Mouse (Mus musculus) cerebral cortex, adult 2 months (tissue): ENCODE data around the gene Ajap1.

ENCODE experiments used
- WGBS: fragments of 180-500 bp; shearing (Covaris S2); methylation state at CpG from one replicate; pipeline ENCODE4 v1.1.7; 2018; 5-methylcytosine and 5-hydroxymethylcytosine counted together

Ajap1 gene

DNA sequence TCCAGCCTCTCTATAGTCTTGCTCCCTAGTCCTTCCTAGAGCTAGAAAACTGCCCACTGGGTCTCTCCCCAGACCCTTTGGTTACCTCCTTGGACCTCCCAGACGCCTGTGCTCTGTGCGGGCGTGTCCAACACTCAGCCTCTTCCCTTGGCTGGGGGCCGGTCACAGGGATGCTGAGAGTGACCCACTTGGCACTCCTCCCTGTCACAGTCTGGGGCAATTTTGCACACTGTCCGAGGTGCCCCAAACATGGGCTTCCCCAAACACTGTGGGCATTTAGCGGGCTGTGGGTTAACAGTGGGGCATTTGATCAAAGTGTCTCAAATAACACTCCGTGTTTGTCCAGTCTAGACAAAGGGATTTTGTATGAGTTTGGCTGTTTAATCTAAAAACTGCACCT is 29.1 kb downstream of the Ajap1 start:
- 66% methylated on average over 7 of the region's 7 CpGs for WGBS

DNA sequence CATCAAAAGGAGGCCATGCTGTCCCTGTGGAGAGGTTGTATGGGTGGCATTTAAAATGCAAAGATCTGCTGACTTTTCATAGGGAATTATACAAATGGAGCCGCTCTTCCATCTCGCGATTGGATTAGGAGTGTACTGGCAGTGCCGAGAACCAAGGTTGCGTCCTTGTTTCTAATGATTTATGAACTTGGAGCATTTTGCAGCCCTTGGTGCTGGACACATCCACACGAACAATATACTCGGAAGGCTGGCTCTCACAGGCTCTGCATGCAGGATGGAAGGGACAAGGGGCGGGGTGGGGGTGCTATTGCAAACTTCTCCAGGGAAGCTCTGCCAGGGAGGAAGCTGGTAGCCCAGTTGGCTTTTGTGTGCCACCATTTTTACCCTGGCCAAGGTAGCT is 31.1 kb downstream of the Ajap1 start:
- 89% methylated on average over 8 of the region's 8 CpGs for WGBS

DNA sequence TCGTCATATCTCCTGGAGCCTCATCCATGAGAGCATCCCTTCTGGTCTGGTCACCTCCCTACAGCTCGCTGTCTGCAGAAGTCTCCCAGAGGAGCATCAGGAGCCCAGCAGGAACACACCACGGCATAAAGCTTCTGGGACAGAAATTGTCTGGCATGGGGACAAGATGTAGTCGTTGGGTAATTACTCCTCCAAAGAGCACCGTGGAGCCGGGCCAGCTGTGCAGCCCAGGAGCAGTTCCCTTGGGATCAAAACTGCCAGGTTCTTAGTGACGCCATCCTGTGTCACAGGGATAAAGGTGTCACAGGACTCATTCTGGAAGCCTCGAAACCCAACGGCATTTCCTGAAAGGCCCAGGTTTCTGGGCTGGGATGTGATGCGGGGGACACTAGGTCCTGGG is 40.1 kb downstream of the Ajap1 start:
- WGBS: 55% methylated on average over 10 of the region's 10 CpGs

DNA sequence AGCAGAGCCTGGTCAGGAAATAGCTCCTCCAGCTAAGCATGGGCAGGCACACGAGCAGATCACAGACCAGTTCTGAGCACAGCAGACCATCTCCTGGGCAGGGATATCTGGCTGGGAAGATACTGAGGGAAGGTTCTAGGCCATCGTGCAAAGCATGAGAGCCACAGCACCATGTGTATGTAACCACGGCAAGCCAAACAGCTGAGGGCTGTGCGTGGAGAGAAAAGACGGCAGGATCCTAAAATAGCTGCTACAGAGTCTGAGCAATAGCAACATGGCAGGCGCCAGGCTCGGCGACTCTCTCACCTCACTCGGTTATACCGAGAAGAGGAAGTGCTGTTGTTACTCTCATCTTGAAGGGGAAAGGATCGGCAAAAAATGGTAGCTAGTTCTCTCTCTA is 42.7 kb downstream of the Ajap1 start:
- WGBS: 34% methylated on average over 11 of the region's 11 CpGs

DNA sequence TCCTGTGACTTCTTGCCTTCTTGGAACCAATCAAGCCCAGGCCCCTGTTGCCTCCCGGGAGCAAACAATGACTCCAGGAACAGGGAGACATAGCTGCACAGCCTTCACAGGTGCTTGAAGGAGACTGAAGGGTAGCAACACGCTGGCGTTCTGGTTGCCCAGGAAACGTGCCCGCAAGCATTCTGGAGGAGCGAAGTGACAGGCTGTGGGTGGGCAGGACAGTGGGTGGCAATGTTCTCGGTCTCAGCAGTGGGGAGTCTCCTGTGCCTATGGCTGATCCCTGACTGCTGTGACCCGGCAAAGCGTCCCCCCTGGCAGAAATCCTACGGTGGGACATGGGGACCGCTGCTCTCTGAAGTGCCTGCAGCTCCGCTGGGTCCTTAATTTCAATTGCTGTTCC is 43.6 kb downstream of the Ajap1 start:
- WGBS: 32% methylated on average over 12 of the region's 12 CpGs

DNA sequence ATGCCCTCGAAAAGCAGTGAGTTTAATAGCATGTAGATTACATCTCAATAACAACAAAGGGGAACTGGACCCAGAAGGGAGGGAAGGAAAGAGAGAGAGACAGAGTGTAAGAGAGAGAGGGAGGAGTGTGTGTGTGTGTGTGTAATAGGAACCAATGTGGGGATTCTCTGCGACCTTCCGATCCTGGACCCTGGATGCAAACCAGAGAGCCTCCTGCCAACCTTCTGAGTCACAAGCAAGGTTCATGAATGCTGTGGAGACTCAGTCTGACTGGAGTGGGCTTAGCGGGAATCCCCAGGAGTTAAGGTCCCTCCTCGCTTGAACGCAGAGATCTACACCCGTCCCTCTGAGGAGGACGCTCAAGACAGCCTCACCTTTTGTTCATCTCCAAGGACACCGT is 45.4 kb downstream of the Ajap1 start:
- WGBS: 64% methylated on average over 9 of the region's 9 CpGs

DNA sequence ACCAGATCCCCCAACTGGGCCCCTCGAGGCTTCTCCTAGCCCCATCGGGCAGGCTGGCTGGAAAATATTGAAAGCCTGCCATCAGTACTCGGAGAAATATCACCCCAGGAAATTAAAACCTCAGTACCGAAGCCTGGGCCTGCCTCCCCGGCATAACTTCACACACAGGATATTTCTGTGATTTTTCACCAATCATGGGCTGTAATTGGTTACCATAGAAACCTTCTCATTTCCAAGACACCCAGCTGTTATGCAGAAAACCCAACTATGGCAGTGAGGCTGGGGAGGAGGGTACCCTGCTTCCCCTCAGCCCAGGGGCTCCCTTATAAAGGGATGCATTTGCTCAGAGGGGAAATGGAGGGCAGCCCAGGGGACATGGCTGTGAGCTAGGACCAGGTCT is 46.7 kb downstream of the Ajap1 start:
- WGBS: 39% methylated on average over 5 of the region's 5 CpGs

DNA sequence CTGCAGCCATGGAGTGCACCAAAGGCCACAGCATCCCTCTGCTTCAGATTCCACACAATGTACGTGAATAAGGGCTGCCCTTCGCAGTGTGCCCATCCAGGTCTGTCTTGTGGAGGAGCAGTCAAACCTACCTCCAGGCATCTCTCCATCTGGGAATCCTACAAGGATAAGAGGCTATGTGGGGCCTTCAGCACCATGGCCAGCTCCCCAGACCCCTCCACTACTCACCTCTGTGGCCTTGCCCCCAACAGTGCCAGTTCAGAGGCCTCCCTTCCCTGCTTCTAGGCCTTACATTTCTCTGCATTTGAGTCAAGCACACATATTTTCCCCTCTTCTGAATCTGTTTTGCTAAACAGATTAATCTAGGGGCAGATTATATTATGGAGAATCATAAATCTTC is 52.6 kb downstream of the Ajap1 start:
- WGBS: 92% methylated on average over 2 of the region's 2 CpGs

DNA sequence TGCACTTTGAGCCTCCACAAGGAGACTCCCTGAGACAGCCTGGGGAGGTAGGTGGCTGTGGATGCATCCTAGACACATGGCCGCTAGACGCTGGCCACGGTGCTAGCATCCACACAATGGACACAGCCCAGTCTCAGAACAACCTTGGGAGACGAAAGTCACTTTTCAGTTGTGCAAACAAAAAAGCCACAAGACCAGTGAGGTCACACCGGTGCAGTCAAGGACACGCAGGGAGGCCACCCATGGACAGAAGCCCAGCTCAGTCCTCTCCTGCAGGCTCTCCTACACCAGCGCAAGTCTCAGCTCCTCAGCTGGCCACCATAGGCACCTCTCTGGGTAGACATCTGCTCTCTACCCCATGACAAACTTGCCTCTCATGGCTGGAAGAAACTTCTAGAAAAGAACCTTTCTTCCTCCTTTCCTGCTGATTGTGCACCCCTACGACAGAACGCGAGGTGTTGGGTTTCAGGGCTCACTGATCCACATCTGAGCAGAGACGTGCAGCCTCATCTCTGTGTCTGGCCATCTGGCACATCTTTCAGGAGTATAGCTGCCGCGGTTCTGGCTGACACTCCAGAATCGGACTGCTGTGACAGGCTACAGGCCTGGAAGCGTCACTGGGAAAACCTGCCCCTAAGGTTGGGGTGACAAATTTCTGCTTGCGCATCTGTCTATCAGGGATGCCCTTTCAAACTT is 56.5 kb downstream of the Ajap1 start:
- WGBS: 59% methylated on average over 16 of the region's 16 CpGs

DNA sequence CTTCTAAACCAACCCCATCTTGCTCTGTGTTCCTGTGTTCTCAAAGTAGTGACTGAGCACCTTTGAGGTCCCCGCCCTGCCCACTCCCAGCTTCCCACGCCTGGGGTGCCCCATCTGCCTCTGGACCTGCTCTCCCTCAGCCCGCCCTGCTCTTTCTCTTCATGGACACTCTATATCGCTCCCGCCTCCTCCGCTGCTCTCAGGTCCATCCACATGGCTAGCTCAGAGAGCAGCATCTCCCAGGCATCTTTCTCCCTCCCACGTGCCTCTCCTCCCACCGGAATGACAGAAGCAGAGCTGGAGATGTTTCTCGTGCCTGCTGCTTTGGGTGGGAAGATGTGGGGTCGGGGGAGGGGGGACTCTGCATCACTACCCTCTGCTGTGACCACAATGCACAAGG is 58.3 kb downstream of the Ajap1 start:
- 58% methylated on average over 10 of the region's 10 CpGs for WGBS

DNA sequence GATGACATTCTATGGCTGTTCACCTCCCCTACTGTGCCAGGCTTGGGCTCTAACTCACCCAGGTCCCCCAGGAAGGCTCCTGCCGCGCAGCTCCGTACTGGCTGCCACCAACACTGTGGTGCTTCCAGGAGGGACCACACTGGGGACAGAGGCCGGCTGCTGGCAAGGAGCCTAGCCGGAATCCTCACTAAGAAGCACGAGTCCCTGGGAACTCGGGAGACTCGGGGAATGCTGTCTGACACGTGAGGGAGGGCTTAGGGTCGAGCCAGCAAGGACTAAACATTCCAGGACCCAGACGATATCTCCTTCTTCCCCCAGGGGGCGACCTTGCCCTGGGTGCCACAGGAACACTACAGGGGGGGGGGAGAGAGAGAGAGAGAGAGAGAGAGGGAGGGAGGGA is 64.7 kb downstream of the Ajap1 start:
- WGBS: 8% methylated on average over 11 of the region's 12 CpGs

DNA sequence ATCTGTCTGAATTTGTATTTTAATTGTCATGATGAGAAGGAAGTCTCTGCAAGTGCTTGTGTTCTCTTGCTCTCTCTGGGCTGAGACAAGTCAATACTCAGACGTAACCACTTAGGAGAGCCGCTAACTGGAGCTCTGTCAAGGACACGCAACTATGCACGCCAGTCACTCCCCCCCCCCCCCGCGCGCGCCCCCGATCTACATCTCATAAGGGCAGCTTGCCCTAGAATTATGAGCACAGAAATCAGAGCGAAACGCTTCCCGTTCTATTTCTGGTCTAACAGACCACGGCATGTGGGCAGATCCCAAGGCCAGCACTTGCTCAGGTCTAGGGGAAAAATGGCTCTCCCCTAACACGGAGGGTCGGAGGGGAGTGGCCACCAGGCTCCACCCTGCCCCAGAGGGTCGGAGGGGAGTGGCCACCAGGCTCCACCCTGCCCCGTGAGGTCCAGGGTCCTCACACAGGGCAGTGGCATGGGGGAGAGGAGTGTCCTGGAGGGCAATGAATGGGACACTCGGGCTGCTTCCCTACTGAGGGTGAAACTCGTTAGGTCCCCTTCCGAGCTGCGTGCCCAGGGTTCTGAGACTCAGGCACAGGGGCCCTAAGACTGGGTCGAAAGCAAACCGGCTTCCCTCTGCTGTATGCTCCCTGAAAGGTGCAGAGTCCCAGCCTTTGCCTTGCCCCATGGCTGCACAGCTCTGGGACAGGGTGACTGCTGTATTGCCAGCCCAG is 65.3 kb downstream of the Ajap1 start:
- 8% methylated on average over 23 of the region's 23 CpGs for WGBS

DNA sequence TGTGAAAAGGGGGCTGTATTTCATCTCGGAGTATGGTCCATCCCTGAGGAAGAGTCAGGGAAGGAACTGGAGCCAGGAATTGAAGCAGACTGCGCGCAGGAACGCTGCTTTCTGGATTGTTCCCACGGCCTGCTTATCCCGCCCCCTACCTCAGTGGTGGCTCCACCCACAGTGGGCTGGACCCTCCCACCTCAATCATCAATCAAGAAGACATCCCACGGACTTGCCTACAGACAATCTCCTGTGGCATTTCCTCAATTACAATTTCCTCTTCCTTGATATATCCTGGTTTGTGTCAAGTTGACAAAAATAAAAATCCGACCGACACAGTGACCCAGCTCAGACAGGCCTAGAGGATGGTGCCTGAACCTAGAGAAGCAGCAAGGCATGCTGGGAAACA is 66.5 kb downstream of the Ajap1 start:
- WGBS: 57% methylated on average over 9 of the region's 9 CpGs

DNA sequence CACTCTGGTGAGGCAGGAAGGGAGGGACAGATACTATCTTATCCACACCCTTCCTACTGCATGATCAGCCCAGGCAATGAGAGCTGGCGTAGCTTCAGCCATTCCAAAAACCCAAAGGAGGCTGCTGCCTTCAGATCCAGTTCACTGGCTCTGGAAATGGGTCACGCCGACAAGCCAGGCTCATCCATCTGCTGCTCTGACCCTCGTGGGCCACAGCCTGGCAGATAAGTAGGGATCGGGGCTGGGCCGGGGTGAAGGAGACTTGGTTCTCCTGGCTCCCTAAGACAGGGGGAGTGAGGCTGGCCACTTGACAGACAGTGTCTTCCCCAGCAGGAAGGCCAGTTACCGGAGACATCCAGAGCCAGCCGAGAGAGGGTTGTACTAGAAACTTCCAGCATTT is 84.2 kb downstream of the Ajap1 start:
- 71% methylated on average over 8 of the region's 8 CpGs for WGBS

DNA sequence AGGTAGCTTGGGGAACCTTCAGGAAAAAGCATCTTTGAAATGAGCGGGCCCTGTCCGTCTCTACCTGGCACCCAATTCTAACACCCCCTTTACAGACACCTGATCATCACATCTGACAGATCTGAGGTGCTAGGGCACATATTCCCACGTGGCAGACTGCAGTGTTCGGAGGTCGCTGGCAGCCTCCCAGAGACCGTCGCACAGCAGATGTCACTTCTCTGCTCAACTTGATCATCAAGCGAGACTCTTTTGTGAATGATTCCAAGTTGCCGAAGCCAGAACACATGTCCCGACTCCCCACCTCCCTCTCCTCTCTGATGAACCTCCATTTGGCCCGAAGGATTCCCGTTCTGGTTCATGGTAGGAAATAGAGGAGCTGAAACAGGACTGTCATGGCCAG is 95.1 kb downstream of the Ajap1 start:
- 64% methylated on average over 12 of the region's 12 CpGs for WGBS

DNA sequence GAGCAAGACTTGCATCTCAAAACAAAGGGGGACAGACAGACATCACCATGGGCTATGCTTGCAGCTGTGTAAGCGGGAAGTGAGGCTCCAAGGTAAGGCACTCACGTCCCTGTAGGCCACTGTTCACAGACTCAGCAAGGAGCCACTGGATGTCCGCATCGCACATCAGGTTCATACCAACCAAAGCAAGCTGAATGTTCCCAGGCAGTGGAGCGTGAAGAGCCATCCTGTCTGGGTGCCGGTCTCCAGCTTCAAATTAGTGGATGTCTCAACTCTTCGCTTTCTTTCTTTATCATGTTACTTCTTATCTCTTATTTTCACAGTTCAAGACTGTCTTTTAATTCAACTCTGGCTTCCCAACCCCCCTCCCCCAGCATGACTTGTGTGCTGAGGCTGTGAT is 101.2 kb downstream of the Ajap1 start:
- 69% methylated on average over 7 of the region's 7 CpGs for WGBS

DNA sequence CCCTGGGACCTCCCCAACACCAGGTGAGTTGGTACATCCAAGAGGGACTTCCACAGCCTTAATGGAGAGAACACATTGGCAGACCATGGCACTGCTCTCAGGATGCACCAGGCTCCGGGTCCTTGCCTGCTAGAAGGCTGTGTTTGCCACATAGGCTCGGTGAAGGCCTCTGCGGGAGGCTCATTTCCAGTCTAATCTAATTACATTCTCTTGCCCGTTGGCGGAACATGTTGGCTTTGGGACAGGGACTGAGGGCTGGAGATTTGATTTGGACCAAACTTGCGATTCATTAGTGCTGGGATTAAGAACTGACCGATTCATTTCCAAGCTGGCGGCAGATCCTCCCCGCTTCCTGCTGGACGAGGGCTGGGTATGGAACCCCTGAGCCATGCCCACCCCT is 101.7 kb downstream of the Ajap1 start:
- 63% methylated on average over 10 of the region's 10 CpGs for WGBS

DNA sequence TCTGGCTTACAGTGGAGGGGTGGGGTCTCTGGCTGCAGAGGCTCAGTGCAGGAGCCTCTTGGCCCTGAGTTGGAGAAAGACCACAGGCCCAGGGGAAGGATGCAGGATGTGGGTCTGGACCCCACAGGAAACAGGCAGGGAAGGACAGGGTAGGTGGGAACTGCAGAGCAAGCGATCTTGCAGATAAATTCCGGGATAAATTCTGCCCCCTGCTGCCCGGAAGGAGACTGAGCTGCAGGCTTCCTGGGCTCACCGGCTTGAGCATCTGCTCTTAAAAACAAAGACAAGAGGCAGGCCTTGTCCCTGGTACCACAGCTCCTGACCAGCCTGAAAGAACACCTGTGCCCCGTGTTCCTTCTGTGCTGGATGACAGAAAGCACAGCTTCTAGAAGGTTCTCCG is 104.6 kb downstream of the Ajap1 start:
- 23% methylated on average over 6 of the region's 6 CpGs for WGBS

DNA sequence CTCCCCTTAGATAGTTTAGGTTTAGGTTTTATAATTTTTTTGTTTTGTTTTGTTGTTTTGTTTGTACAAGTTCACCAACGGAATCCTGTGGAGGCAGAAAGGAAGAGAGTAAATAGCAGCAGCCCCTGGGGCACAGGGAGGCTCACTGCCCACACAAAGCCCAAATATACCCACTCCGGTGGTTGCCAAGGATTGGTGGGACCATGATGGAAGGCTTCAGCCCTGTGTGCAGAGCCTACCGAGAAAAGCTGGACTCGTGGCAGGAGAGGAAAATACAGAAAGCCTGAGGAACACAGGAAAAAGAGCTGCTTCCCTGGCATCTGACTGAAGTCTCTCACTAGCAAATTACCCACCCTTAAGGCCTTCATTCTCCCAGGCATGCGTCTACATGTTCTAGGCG is 108.4 kb downstream of the Ajap1 start:
- WGBS: 37% methylated on average over 6 of the region's 6 CpGs

DNA sequence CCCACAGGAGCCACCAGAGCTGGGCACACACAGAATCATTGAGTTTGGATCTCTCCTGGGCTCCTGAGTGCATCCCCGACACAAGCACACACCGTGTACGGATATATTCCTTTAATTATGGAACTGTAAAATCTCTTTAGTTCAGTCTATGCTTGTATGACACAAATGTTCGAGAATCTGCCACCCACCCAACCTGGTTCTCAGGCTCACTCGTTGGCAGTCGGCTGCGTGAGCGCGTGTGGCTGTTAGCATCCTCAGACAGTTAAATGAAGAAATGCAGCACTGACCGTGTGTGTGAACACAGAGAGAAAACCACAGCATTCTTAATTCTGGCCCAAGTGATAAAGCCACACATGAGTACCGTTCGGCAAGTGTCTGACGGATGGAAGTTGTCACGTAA is 109.5 kb downstream of the Ajap1 start:
- WGBS: 58% methylated on average over 14 of the region's 14 CpGs

DNA sequence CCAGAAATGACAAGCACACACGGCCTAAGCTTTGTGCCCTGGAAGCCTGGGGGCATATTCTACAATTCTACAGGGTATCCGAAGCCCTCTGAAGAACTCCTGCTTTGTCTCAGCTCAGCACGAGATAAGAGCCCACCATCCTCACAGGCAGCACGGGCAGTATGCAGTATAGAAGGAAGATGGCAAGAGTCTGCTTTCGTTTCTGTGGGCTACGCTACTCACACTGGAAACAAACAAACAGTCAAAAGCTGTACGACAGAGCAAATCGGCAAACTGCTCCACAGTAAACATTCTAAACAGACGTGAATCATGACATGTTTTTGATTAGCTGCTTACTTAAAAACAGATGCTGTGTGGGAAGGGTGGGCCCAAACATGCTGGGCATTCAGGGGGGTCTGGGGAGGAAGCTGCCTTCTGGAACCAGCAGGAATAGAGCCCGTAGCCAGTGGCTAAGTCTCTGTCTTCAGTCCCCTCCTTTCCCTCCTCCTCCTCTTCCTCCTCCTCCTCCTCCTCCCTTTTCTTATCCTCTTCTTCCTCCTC is 113.9 kb downstream of the Ajap1 start:
- WGBS: 43% methylated on average over 10 of the region's 10 CpGs

DNA sequence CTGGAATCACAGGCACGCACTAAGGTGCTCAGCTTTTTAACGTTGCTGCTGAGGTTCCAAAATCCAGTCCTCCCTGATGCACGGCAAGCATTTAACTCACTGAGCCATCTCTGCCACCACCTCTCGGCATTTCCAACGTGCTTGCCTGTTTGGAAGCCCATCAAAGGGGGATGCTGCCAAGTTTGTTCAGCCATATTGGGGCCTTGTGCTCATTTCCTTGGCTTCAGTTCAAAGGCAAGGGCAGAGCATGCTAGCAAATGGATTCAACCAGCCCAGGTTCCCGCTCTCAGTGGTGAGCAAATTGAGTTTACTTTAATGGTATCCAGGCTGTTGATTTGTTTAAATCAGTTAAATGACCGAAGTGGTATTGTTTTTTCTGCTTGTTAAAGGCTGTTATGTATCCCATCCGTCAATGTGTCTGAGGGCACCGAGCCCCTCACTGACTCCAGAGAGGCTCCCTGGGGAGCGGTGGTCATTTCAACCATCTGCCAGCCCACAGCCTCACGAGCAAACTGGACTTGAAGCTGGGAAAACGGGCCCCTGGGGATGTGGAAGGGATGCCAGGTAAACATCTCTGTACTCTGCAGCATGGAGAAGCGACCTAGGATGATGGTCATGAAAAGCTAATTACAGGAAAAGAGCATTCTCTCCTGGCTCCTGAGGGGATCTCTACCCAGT is 121.6 kb downstream of the Ajap1 start:
- 54% methylated on average over 13 of the region's 13 CpGs for WGBS

DNA sequence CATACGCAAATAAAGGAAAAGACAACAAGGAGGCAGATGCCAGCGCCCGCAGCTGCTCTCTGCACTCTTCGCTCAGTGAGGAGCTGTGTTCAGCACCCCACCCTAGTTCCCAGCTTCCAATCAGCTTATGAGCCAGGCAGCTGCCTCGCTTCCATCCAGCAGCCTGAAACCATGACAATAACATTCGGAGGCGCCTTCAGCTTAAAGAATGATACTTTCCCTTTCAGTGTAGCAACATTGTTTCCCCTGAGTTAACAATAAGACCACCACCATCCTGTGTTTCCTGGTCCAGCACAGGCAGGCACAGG is 124.4 kb downstream of the Ajap1 start:
- 28% methylated on average over 7 of the region's 7 CpGs for WGBS
